Mouse (Mus musculus) mouse embryonic stem cell (cell line): Measurements from ENCODE around the gene Zdhhc19.

Source experiments
- in situ Hi-C, 2 experiments: fragments of 300-500 bp; cut with MboI; formaldehyde crosslinking; loops; 1 replicate in 1 of 2; 3 replicates in 1 of 2; pipeline ENCODE4 v1.14.3; 2019 to 2020; ENCODE audit warnings: low sequenced_read_pairs in 2 of 2, low pct_unique_long_range_greater_than_20kb in 1 of 2, mixed read lengths in 1 of 2; ENCODE audit not compliant: unreplicated experiment in 1 of 2

The Zdhhc19 gene

GRCm38 (mm10) chr16:32588568-32588967 is 92.5 kb downstream of the Zdhhc19 start:
- in situ Hi-C loops, result no loop called here

- in situ Hi-C loops, result no loop called here
Measured at GRCm38 (mm10) chr16:32591521-32591920, 95.5 kb downstream of the Zdhhc19 start.

- in situ Hi-C loops, result no loop called here
Measured at GRCm38 (mm10) chr16:32593283-32593805, 97.3 kb downstream of the Zdhhc19 start.

- in situ Hi-C loops, result no loop called here
Measured at GRCm38 (mm10) chr16:32593916-32594315, 97.9 kb downstream of the Zdhhc19 start.

- in situ Hi-C loops, result no loop called here
Measured at GRCm38 (mm10) chr16:32594701-32595100, 98.6 kb downstream of the Zdhhc19 start.

- in situ Hi-C loops, result no loop called here
Measured at GRCm38 (mm10) chr16:32595142-32595855, 99.2 kb downstream of the Zdhhc19 start.

GRCm38 (mm10) chr16:32597909-32598381 is 101.9 kb downstream of the Zdhhc19 start:
- in situ Hi-C loops, result no loop called here

- in situ Hi-C loops, result no loop called here
Measured at GRCm38 (mm10) chr16:32599151-32599550, 103.1 kb downstream of the Zdhhc19 start.

GRCm38 (mm10) chr16:32602193-32602685 is 106.2 kb downstream of the Zdhhc19 start:
- in situ Hi-C loops, result loop anchor here in 1 of 2 experiments (25.0 kb wide), 1 partner anchor 315 kb away; the partner anchor contains the start of gene Rnf168

- in situ Hi-C loops, result loop anchor here in 1 of 2 experiments (25.0 kb wide), 1 partner anchor 320 kb away; the partner anchor contains the start of gene Rnf168
Measured at GRCm38 (mm10) chr16:32607562-32608343, 111.7 kb downstream of the Zdhhc19 start.

GRCm38 (mm10) chr16:32608344-32608711 is 112.3 kb downstream of the Zdhhc19 start:
- in situ Hi-C loops, result loop anchor here in 1 of 2 experiments (25.0 kb wide), 1 partner anchor 321 kb away; the partner anchor contains the start of gene Rnf168

- in situ Hi-C loops, result loop anchor here in 1 of 2 experiments (25.0 kb wide), 1 partner anchor 322 kb away; the partner anchor contains the start of gene Rnf168
Measured at GRCm38 (mm10) chr16:32608712-32609400, 112.8 kb downstream of the Zdhhc19 start, which contains the start of gene Tfrc. Gene Tfrc (plus strand): TSS chr16:32608920.

GRCm38 (mm10) chr16:32609401-32609779 is 113.3 kb downstream of the Zdhhc19 start:
- in situ Hi-C loops, result loop anchor here in 1 of 2 experiments (25.0 kb wide), 1 partner anchor 322 kb away; the partner anchor contains the start of gene Rnf168

- in situ Hi-C loops, result loop anchor here (5.0 to 25.0 kb wide), 2 partner anchors 98 to 323 kb away; partner anchors contain the start of gene Rnf168 (in 1 of the 2)
Measured at GRCm38 (mm10) chr16:32610460-32611255, 114.6 kb downstream of the Zdhhc19 start.
